Mouse (Mus musculus): ENCODE measurements around the gene Wfdc6a.

GRCm38 (mm10) chr2:164544454-164545097 lies 40.7 kb downstream of the Wfdc6a start:
- TF ChIP-seq CTCF (IDR thresholded peaks at IDR 0.05; ENCODE audit: extremely low read depth, insufficient read depth, insufficient read length, insufficient replicate concordance) (no peak), POLR2A (IDR thresholded peaks at IDR 0.05; ENCODE audit: low read depth, low read length) (no peak)

Measured in spleen, adult 2 months (tissue).